Mouse (Mus musculus): ENCODE results near the gene Cast. TPM values are rescaled to one million over a fixed set of nuclear protein-coding genes. Genes with fewer than 3 reads are reported as not detected.

Cast gene
- polyA plus RNA-seq (2012; fragmentation: generic; extraction: Trizol) = 10 to 100 TPM in 1 of 2 experiments, 1 to 10 TPM in 1; 5.3 to 27.9 TPM

DNA sequence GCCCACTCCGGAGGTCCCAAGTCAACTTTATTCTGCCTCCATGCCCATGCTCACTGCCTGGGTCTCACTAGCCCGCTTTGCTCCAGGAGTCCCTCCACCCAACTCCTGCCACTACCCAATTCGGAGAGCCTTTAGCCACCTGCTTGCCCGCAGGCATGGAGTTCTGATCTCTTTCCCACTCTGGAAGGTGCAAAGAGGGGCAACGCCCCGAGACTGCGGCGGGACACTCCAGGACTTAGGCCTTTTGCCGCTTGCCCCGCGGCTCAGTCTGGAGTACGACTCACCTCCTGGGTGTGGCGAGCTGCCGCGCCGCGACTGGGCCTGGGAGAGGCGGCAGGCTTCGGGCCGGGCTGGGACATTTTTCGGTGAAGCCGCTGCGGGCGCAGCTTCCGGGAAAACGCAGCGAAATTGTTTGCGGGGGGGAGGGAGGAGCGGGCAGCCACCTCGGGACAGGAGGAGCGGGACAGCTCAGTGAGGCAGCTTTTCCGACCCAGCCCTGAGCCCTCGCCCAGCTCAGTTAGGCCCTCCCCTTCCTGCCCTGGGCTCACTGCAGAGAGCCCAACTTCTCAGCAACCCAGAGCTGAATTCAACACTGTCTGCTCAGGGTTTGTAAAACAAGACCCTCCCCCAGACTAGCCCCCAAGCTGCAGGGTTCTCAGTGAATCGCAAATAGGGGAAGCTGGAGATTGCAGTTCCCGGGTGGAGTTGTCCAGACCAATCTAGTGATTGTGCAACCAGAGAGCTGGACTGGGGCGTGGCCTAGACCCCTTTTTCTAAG lies at the start of gene Cast:
Gene Cast (minus strand): TSS at position 659 of the 778 bp plus-strand sequence.

Other genes starting within 250 kb of the Cast start
- 1 to 10 TPM in 1 of 2 experiments, under 1 TPM in 1; 0.30 to 4.1 TPM for gene Erap1, start 169.2 kb downstream of the Cast start, polyA plus RNA-seq (2012; fragmentation: generic; extraction: Trizol)